Mouse (Mus musculus) embryonic facial prominence, embryonic 14.5 days (tissue): ENCODE measurements around the gene Ghrhr. TPM values are rescaled to one million over a fixed set of nuclear protein-coding genes. Genes with fewer than 3 reads are reported as not detected.

ENCODE experiments used
- ATAC-seq: fragments of 200-750 bp; cut with Nextera tagmentation; 2 replicates; pipeline ENCODE4 v1.8.0; 2017; ENCODE audit warnings: low read depth, moderate number of reproducible peaks, moderate TSS enrichment
- DNase-seq: peaks from one replicate; pipeline ENCODE4 v3.0.0-alpha.2; 2015; ENCODE audit warnings: low spot score
- H3K27ac ChIP-seq: fragments of 300-500 bp; sonication (generic); replicated peaks from 2 replicates; pipeline ENCODE4 v1.5.1; 2014; ENCODE audit warnings: low read depth, mild to moderate bottlenecking, low read length, moderate library complexity
- H3K27me3 ChIP-seq: fragments of 300-500 bp; sonication (generic); replicated peaks from 2 replicates; pipeline ENCODE4 v1.6.1; 2014; ENCODE audit warnings: low read length; ENCODE audit not compliant: control insufficient read depth, insufficient read depth
- H3K36me3 ChIP-seq: fragments of 300-500 bp; sonication (generic); 2 replicates; pipeline ENCODE4 v1.6.1; 2014; ENCODE audit warnings: low read length, mixed read lengths; ENCODE audit not compliant: control insufficient read depth, insufficient read depth
- H3K4me1 ChIP-seq: fragments of 300-500 bp; sonication (generic); 2 replicates; pipeline ENCODE4 v1.6.1; 2014; ENCODE audit warnings: antibody characterized with exemption, low read length; ENCODE audit not compliant: control insufficient read depth, insufficient read depth
- H3K4me2 ChIP-seq: fragments of 300-500 bp; sonication (generic); 2 replicates; pipeline ENCODE4 v1.6.1; 2014; ENCODE audit warnings: low read depth, mild to moderate bottlenecking, low read length, moderate library complexity, mixed read lengths
- H3K4me3 ChIP-seq: fragments of 300-500 bp; sonication (generic); 2 replicates; pipeline ENCODE4 v1.5.1; 2014; ENCODE audit warnings: low read depth, mild to moderate bottlenecking, low read length
- H3K9ac ChIP-seq: fragments of 300-500 bp; sonication (generic); 2 replicates; pipeline ENCODE4 v1.6.1; 2014; ENCODE audit warnings: low read depth, mild to moderate bottlenecking, low read length, moderate library complexity, mixed read lengths
- H3K9me3 ChIP-seq: fragments of 300-500 bp; sonication (generic); 2 replicates; pipeline ENCODE4 v1.6.1; 2016; ENCODE audit warnings: low read length; ENCODE audit not compliant: control insufficient read depth
- WGBS: fragments of 180-500 bp; shearing (Covaris S2); extraction: QIAGEN DNeasy Blood & Tissue Kit; methylation state at CpG from one replicate; pipeline ENCODE4 v1.1.7; 2014; 5-methylcytosine and 5-hydroxymethylcytosine counted together
- polyA plus RNA-seq: library from polyadenylated mRNA; unstranded; fragments of >200 nt; fragmentation: Nextera tagmentation; extraction: Ambion mirVana; gene quantifications from 2 replicates; pipeline ENCODE4 v1.2.1, GENCODE M21; 2014

Ghrhr gene
- polyA plus RNA-seq, 1 experiment from 2014 or later = not detected

DNA sequence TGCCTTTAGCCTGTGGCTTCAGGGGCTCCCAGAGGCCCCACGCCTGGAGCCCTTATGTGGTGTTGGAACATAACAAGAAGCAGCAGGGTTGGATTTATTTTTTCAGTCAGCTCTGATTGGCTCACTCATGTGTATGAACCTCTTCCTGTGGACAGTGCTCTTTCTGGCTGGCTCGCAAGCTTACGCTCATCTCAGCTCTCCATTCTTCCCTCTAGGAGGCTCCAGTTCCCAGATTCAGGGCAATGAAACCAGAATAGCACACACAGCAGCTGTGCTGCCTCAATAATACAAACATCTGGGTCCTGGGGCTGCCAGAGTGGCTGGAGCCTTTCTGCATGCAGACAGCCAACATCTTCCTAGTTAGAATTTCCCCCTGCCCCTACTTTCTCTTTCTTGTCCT is 20.1 kb downstream of the Ghrhr start:
- Histone ChIP-seq H3K4me1 (peaks cover 23% of the 10 kb centered on the region), H3K27me3 (no peaks in the 10 kb centered on the region), H3K9me3 (no peaks in the 10 kb centered on the region), H3K27ac (no peak overlapping the region; the same call in 1 of the 2 replicates), H3K4me3 (no peak overlapping the region), H3K9ac (no peak overlapping the region), H3K36me3 (no peaks in the 10 kb centered on the region), H3K4me2 (no peak overlapping the region)
- DNase-seq (peak; percentile 87), ATAC-seq (peak; percentile 78)
- WGBS = 19% methylated on average over 3 of the region's 3 CpGs

DNA sequence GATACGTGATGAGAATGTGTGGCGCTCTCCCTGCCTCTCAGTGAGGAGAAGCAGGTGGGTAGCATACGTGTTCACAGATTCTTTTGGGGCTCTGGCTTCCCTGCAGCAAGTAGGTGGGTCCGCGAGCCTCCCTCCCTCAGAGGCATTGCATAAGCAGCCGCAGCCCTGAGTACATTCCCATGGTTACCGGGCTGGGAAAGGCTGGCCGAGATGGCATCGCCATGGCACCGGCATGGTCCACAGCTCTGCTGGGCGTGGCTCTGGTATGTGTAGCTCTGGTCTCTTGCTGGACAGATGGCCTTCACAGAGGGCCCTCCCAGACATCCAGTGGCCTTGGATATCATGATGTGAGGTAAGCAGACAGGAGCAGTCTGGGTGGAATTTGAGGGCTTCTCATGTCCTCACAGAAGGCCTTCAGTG is 20.5 kb downstream of the Ghrhr start:
- no peak overlapping the region for H3K4me2 ChIP-seq
- H3K9ac ChIP-seq = no peak overlapping the region
- H3K4me3 ChIP-seq = no peak overlapping the region
- H3K27ac ChIP-seq = no peak overlapping the region; the same call in 1 of the 2 replicates
- ATAC-seq = peak; percentile 27
- H3K27me3 ChIP-seq = no peaks in the 10 kb centered on the region
- DNase-seq = no peak
- H3K36me3 ChIP-seq = no peaks in the 10 kb centered on the region
- H3K9me3 ChIP-seq = no peaks in the 10 kb centered on the region
- H3K4me1 ChIP-seq = peaks cover 23% of the 10 kb centered on the region
- WGBS = 57% methylated on average over 11 of the region's 11 CpGs

DNA sequence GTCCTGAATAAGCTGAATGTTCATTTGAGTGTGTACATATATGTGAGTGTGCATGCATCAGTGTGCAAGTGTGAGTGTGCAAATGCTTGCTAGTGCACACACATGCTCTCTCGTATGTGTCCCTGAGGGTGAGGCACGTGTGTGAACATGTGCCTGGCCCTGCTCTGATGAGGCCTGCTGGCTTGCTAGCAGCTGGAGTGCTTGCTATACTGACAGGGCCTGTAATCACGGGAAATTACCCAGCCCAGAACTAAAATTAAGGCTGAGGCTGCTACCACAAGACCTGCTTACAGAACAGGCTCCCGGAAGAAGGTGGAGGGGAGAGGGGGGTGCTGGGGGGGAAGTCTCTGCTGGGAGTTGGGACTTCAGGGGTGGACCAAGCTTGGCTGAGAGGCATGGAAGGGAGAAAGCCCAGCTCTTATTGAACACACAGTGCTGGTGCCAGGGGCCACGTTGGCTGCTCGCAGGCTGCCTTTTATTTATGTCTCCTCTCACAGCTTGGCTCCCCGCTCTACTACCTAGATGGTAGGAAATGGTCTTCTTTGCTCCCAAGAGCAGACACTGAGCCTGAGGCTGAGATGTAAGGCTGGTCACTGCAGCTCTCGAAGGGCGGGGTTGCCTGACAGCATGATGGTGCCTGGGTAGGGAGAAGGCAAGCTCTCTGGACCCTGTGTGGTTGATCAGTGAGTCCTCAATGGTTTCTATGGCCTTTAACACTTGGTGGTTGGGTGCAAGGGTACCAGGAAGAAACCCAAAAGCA is 23.0 kb downstream of the Ghrhr start:
- no peaks in the 10 kb centered on the region for H3K27me3 ChIP-seq
- no peaks in the 10 kb centered on the region for H3K9me3 ChIP-seq
- H3K4me2 ChIP-seq = no peak overlapping the region
- H3K4me3 ChIP-seq = no peak overlapping the region
- no peak overlapping the region for H3K27ac ChIP-seq
- DNase-seq (peak; percentile 61), ATAC-seq (peak; percentile 41; the same call in 1 of the 2 replicates)
- no peak overlapping the region for H3K9ac ChIP-seq
- H3K4me1 ChIP-seq = peaks cover 23% of the 10 kb centered on the region
- H3K36me3 ChIP-seq = no peaks in the 10 kb centered on the region
- 55% methylated on average over 9 of the region's 9 CpGs for WGBS

DNA sequence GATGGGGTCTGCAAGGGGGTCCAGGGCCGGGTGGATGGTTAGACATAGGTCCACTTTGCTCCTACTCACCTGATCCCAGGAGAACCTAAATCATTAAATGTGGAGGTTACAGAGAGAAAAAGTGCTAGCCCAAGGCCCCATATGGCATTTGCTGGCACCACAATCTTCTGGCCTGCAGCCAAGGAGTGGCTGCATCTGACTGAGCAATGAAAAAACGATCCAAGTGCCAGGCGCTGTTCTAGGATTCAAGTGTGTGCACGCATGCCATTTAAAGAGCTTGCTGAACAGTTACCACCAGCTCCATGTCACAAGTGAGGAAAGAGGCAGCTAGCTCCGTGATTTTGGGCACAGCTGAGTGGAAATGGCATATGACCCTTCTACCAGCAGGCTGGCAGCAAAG is 23.8 kb downstream of the Ghrhr start:
- H3K36me3 ChIP-seq = no peaks in the 10 kb centered on the region

DNA sequence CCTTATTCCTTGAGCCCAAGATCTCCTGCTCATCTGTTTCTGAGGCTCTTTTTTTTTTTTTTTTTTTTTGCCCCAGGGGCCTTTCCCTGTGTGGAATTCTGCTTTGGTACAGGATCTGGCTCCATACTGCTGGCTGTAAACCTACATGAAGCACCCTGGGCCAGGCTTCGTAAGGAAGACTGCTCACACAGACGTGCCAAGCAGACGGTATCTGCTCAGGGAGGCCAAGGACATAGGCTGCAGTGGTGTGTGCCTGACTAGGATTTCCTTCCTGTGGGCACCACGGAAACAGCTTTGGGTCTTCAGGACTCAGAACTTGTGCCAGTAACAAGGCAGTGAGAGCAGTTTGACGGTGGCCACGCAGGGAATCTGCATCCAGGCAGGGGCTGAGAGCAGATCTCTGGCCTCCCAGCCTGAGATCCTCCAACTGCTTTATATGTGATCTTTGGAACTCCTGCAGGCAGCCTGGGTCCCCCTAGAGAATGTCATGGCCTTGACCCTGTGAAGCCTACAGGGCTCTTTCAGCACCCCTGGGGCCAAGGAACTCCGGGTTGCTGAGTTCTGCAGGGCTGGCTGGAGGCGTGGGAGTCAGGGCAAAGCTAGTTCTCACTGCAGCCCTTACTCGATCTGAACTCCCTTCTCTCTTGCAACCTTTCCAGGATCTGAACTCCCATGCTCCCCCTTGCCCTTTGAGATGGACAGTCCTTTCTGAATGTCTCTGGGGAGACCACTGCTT is 26.1 kb downstream of the Ghrhr start:
- Histone ChIP-seq H3K9ac (no peak overlapping the region), H3K4me3 (no peak overlapping the region), H3K27ac (no peak overlapping the region), H3K9me3 (no peaks in the 10 kb centered on the region), H3K4me2 (no peak overlapping the region), H3K36me3 (no peaks in the 10 kb centered on the region), H3K4me1 (peaks cover 10% of the 10 kb centered on the region), H3K27me3 (no peaks in the 10 kb centered on the region)
- 67% methylated on average over 9 of the region's 9 CpGs for WGBS
- DNase-seq = no peak
- no peak for ATAC-seq

More for the DNA sequence above, 23.8 kb downstream of the Ghrhr start:
- Histone ChIP-seq H3K4me2 (no peak overlapping the region), H3K4me1 (peaks cover 23% of the 10 kb centered on the region), H3K27ac (no peak overlapping the region), H3K9ac (no peak overlapping the region), H3K27me3 (no peaks in the 10 kb centered on the region), H3K9me3 (no peaks in the 10 kb centered on the region), H3K4me3 (no peak overlapping the region)
- DNase-seq = peak; percentile 67
- ATAC-seq = no peak
- 63% methylated on average over 5 of the region's 5 CpGs for WGBS

DNA sequence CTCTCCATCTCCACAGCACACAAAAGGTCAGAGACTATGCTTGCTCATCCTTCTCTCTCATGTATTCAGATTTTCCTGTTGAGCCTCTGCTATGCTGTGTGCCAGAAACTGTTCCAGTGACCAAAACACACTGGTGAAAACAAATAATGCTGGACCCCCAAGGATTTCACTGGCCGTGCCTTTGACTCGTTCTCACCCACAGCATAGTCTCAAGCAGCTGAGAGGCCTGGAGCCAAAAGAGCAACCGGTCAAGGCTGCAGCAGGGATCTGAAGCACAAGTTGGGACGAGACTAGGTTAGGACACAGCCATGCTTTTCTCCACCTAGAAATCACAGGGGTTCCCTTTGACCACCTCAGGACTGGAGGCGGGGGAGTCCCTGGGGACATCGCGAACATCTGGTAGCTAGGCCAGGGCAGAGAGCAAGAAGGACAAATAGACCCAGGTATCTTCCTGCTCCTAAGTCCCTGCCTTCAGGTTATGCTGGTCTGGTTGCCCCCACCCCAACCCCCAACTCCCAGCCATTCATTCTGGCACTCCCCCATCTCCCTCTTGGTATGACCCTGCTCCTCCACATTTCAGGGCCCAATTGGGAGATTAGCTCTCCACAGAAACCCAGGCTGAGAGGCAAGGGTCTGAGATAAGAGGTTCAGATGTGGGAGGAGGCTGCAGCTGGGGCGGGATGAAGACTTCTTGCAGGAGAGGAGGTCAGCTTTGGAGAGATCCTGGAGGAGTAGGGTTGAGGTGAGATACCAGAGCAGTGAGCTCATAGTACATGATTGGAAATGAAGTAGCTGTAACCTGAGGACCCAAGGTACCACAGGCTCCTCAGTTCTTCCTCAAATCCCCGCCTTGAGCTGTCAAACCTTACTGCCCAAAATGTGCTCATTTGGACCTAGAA is 27.6 kb downstream of the Ghrhr start:
- Histone ChIP-seq H3K4me3 (no peak overlapping the region), H3K9ac (no peak overlapping the region), H3K27me3 (no peaks in the 10 kb centered on the region), H3K4me1 (peaks cover 10% of the 10 kb centered on the region), H3K27ac (no peak overlapping the region), H3K4me2 (no peak overlapping the region), H3K9me3 (no peaks in the 10 kb centered on the region), H3K36me3 (no peaks in the 10 kb centered on the region)
- no peak for ATAC-seq
- 67% methylated on average over 6 of the region's 9 CpGs for WGBS
- no peak for DNase-seq

DNA sequence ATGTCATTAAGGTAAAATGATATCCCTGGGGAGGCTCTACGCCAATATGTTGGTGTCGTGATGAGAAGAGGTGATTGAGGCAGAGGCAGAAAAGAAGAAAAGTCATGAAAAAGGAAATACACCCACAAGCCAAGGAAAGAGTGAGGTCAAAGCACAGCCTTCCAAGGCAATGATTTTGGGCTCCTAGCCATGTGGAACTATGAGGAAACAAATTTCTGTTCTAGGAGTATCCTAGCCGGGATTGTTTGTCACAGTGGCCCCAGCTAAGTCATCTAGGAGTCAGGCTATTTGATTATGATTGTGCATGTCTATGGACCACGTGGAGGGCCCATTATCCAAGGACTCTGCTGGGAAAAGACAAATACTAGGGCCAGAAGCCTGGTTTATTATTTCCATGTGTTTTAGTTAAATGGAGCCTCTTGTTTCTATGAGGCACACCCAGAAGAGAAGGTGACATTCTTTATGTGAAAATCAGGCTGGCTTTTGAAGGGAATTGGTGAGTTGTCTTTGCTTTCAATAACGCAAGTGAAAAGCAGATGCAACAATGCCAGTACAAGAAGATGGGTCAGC is 28.4 kb downstream of the Ghrhr start:
- ATAC-seq (no peak), DNase-seq (no peak)
- no peak overlapping the region for H3K4me2 ChIP-seq

DNA sequence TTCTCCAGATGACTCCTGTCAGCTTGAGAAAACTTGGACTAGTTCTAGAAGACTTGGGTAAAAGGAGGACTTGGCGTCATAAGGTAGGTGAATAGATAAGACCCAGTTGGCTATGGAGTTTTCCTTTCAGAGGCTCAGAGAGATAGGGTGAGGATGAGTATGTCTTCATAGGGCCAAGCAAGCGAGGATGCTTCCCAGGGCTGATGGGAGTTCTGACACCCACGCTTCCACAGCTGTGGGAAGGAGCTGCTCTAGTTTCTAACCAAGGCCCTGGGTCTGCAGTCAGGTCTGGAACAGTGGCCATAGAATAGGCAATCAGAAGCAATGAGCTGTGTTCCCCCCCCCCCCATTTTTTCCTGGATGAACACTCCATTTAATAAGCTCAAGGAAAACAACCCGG is 31.2 kb downstream of the Ghrhr start:
- H3K36me3 ChIP-seq = no peaks in the 10 kb centered on the region
- no peak overlapping the region for H3K4me3 ChIP-seq
- ATAC-seq (no peak), DNase-seq (no peak)
- H3K27ac ChIP-seq = no peak overlapping the region
- 85% methylated on average over 4 of the region's 4 CpGs for WGBS
- H3K4me2 ChIP-seq = no peak overlapping the region
- H3K9me3 ChIP-seq = no peaks in the 10 kb centered on the region
- H3K4me1 ChIP-seq = no peaks in the 10 kb centered on the region
- no peak overlapping the region for H3K9ac ChIP-seq
- H3K27me3 ChIP-seq = no peaks in the 10 kb centered on the region

More for the DNA sequence above, 28.4 kb downstream of the Ghrhr start:
- Histone ChIP-seq H3K4me3 (no peak overlapping the region), H3K4me1 (peaks cover 7% of the 10 kb centered on the region), H3K27me3 (no peaks in the 10 kb centered on the region), H3K9ac (no peak overlapping the region), H3K9me3 (no peaks in the 10 kb centered on the region), H3K36me3 (no peaks in the 10 kb centered on the region), H3K27ac (no peak overlapping the region)
- WGBS = 47% methylated on average over 5 of the region's 5 CpGs
